Mouse (Mus musculus) CH12.LX (cell line): ENCODE results near the gene Ccdc88b. TPM values are rescaled to one million over a fixed set of nuclear protein-coding genes. Genes with fewer than 3 reads are reported as not detected.

Source experiments
- DNase-seq: peaks from one replicate; pipeline ENCODE4 v3.0.0-alpha.2; 2013; ENCODE audit errors: extremely low read depth
- H3K27ac ChIP-seq: 2 replicates; pipeline ENCODE4 v1.5.1; 2012; ENCODE audit warnings: low read depth, mild to moderate bottlenecking, control low read depth, moderate library complexity; ENCODE audit not compliant: insufficient read depth
- H3K27me3 ChIP-seq: replicated peaks from 2 replicates; pipeline ENCODE3; 2012; ENCODE audit warnings: inconsistent platforms
- H3K36me3 ChIP-seq, 2 experiments: replicated peaks in 1 of 2; 2 replicates each; pipeline versions ENCODE3 to v1.6.1; 2012; ENCODE audit warnings: inconsistent platforms in 1 of 2, low read length in 1 of 2, mild to moderate bottlenecking in 1 of 2, mixed read lengths in 1 of 2, moderate library complexity in 1 of 2; ENCODE audit not compliant: control insufficient read depth in 1 of 2, insufficient read depth in 1 of 2
- H3K4me1 ChIP-seq, 2 experiments: 2 replicates each; pipeline ENCODE4 v1.6.1; 2012; ENCODE audit warnings: inconsistent platforms in 1 of 2, moderate library complexity in 1 of 2; ENCODE audit not compliant: insufficient read depth in 2 of 2, control insufficient read depth in 1 of 2
- H3K4me2 ChIP-seq: 2 replicates; pipeline ENCODE4 v1.6.1; 2012; ENCODE audit warnings: low read depth, mild to moderate bottlenecking, control low read depth; ENCODE audit not compliant: poor library complexity, insufficient read depth, severe bottlenecking
- H3K4me3 ChIP-seq, 3 experiments: fragments of 150-350 bp in 1 of 3; sonication (generic) in 1 of 3; replicated peaks in 1 of 3; 2 replicates each; pipeline versions ENCODE3 to v1.5.1; 2011 to 2012; ENCODE audit warnings: low read depth in 2 of 3, low read length in 2 of 3, mild to moderate bottlenecking in 2 of 3, moderate library complexity in 2 of 3, control low read depth in 1 of 3, improper control_type of control experiment in 1 of 3, inconsistent platforms in 1 of 3, mixed read lengths in 1 of 3; ENCODE audit not compliant: poor library complexity in 1 of 3
- H3K79me2 ChIP-seq: replicated peaks from 2 replicates; pipeline ENCODE4 v1.6.1; 2012; ENCODE audit warnings: mild to moderate bottlenecking, moderate library complexity; ENCODE audit not compliant: control insufficient read depth, poor library complexity, insufficient read depth, severe bottlenecking; ENCODE audit errors: extremely low read depth
- H3K9ac ChIP-seq: 2 replicates; pipeline ENCODE4 v1.6.1; 2012; ENCODE audit warnings: low read depth, mild to moderate bottlenecking, control low read depth, moderate library complexity; ENCODE audit not compliant: insufficient read depth
- H3K9me3 ChIP-seq: replicated peaks from 2 replicates; pipeline ENCODE3; 2012; ENCODE audit warnings: low read length, inconsistent platforms, mixed read lengths
- BHLHE40 ChIP-seq: IDR thresholded peaks from 2 replicates; pipeline ENCODE4 v1.6.1; 2011; ENCODE audit warnings: mild to moderate bottlenecking, low read depth, low read length, improper control_type of control experiment
- CHD1 ChIP-seq: IDR thresholded peaks from 2 replicates; pipeline ENCODE4 v1.6.1; 2012; ENCODE audit warnings: low read depth, low read length, improper control_type of control experiment, inconsistent platforms
- CHD2 ChIP-seq: IDR thresholded peaks from 2 replicates; pipeline ENCODE4 v1.6.1; 2011; ENCODE audit warnings: low read length, improper control_type of control experiment
- CTCF ChIP-seq, 2 experiments: IDR thresholded peaks in 1 of 2; conservative IDR thresholded peaks in 1 of 2; 2 replicates each; pipeline ENCODE4 v1.5.1; 2011 to 2012; ENCODE audit warnings: low read depth in 2 of 2, low read length in 2 of 2, improper control_type of control experiment in 1 of 2, inconsistent platforms in 1 of 2, mild to moderate bottlenecking in 1 of 2, moderate library complexity in 1 of 2
- ELF1 ChIP-seq: IDR thresholded peaks from 2 replicates; pipeline ENCODE4 v1.6.1; 2014; ENCODE audit warnings: low read depth, mild to moderate bottlenecking, inconsistent platforms, low read length, improper control_type of control experiment
- EP300 ChIP-seq: IDR thresholded peaks from 2 replicates; pipeline ENCODE4 v1.6.1; 2011; ENCODE audit warnings: low read length, improper control_type of control experiment
- ETS1 ChIP-seq: conservative IDR thresholded peaks from 2 replicates; pipeline ENCODE4 v1.6.1; 2012; ENCODE audit warnings: low read depth, mild to moderate bottlenecking, inconsistent platforms, low read length, improper control_type of control experiment, moderate library complexity
- HCFC1 ChIP-seq: IDR thresholded peaks from 2 replicates; pipeline ENCODE4 v1.6.1; 2012; ENCODE audit warnings: low read depth, mild to moderate bottlenecking, inconsistent platforms, low read length, improper control_type of control experiment
- IRF4 ChIP-seq: IDR thresholded peaks from 2 replicates; pipeline ENCODE4 v1.6.1; 2014; ENCODE audit warnings: low read depth, mild to moderate bottlenecking, inconsistent platforms, low read length, improper control_type of control experiment
- JUN ChIP-seq: IDR thresholded peaks from 2 replicates; pipeline ENCODE4 v1.6.1; 2011; ENCODE audit warnings: low read depth, mild to moderate bottlenecking, low read length, improper control_type of control experiment, moderate library complexity; ENCODE audit not compliant: insufficient read depth
- KAT2A ChIP-seq: IDR thresholded peaks from 2 replicates; pipeline ENCODE4 v1.6.1; 2012; ENCODE audit warnings: low read length, improper control_type of control experiment, inconsistent platforms; ENCODE audit not compliant: insufficient replicate concordance
- MAFK ChIP-seq: IDR thresholded peaks from 2 replicates; pipeline ENCODE4 v1.6.1; 2011; ENCODE audit warnings: low read length, improper control_type of control experiment; ENCODE audit not compliant: insufficient replicate concordance
- MAX ChIP-seq: IDR thresholded peaks from 2 replicates; pipeline ENCODE4 v1.6.1; 2011; ENCODE audit warnings: low read length, improper control_type of control experiment
- MAZ ChIP-seq: IDR thresholded peaks from 2 replicates; pipeline ENCODE4 v1.6.1; 2012; ENCODE audit warnings: low read depth, mild to moderate bottlenecking, inconsistent platforms, low read length, improper control_type of control experiment, moderate library complexity
- MEF2A ChIP-seq: IDR thresholded peaks from 2 replicates; pipeline ENCODE4 v1.6.1; 2014; ENCODE audit warnings: low read depth, mild to moderate bottlenecking, inconsistent platforms, low read length, improper control_type of control experiment, borderline replicate concordance
- MXI1 ChIP-seq: IDR thresholded peaks from 2 replicates; pipeline ENCODE4 v1.6.1; 2011; ENCODE audit warnings: mild to moderate bottlenecking, low read depth, low read length, improper control_type of control experiment
- NRF1 ChIP-seq: IDR thresholded peaks from 2 replicates; pipeline ENCODE4 v1.6.1; 2014; ENCODE audit warnings: low read depth, mild to moderate bottlenecking, inconsistent platforms, low read length, improper control_type of control experiment, moderate library complexity
- PAX5 ChIP-seq: IDR thresholded peaks from 2 replicates; pipeline ENCODE4 v1.6.1; 2012; ENCODE audit warnings: low read length, inconsistent platforms, mixed read lengths
- POLR2A ChIP-seq: IDR thresholded peaks from 2 replicates; pipeline ENCODE4 v1.6.1; 2011; ENCODE audit warnings: low read depth, mild to moderate bottlenecking, improper control_type of control experiment, low read length
- POLR2AphosphoS2 ChIP-seq: IDR thresholded peaks from 2 replicates; pipeline ENCODE4 v1.6.1; 2011; ENCODE audit warnings: low read depth, low read length, improper control_type of control experiment
- RAD21 ChIP-seq: IDR thresholded peaks from 2 replicates; pipeline ENCODE4 v1.6.1; 2011; ENCODE audit warnings: low read depth, mild to moderate bottlenecking, low read length, improper control_type of control experiment, moderate library complexity
- RCOR1 ChIP-seq: conservative IDR thresholded peaks from 2 replicates; pipeline ENCODE4 v1.6.1; 2012; ENCODE audit warnings: low read depth, mild to moderate bottlenecking, inconsistent platforms, low read length, improper control_type of control experiment
- SIN3A ChIP-seq: IDR thresholded peaks from 2 replicates; pipeline ENCODE4 v1.6.1; 2012; ENCODE audit warnings: low read length, improper control_type of control experiment, inconsistent platforms
- SMC3 ChIP-seq: IDR thresholded peaks from 2 replicates; pipeline ENCODE4 v1.6.1; 2011; ENCODE audit warnings: low read depth, low read length, improper control_type of control experiment
- TBP ChIP-seq: conservative IDR thresholded peaks from 2 replicates; pipeline ENCODE4 v1.6.1; 2011; ENCODE audit warnings: low read depth, low read length, improper control_type of control experiment
- TCF12 ChIP-seq: IDR thresholded peaks from 2 replicates; pipeline ENCODE4 v1.6.1; 2014; ENCODE audit warnings: low read depth, mild to moderate bottlenecking, inconsistent platforms, low read length, improper control_type of control experiment
- USF1 ChIP-seq: IDR thresholded peaks from 2 replicates; pipeline ENCODE4 v1.6.1; 2014; ENCODE audit warnings: low read depth, mild to moderate bottlenecking, inconsistent platforms, low read length, improper control_type of control experiment
- USF2 ChIP-seq: conservative IDR thresholded peaks from 2 replicates; pipeline ENCODE4 v1.6.1; 2011; ENCODE audit warnings: low read depth, low read length, improper control_type of control experiment
- ZKSCAN1 ChIP-seq: IDR thresholded peaks from 2 replicates; pipeline ENCODE4 v1.6.1; 2012; ENCODE audit warnings: low read depth, inconsistent platforms, low read length, improper control_type of control experiment, borderline replicate concordance
- ZMIZ1 ChIP-seq: IDR thresholded peaks from 2 replicates; pipeline ENCODE4 v1.6.1; 2012; ENCODE audit warnings: low read depth, mild to moderate bottlenecking, inconsistent platforms, low read length, improper control_type of control experiment
- ZNF384 ChIP-seq: IDR thresholded peaks from 2 replicates; pipeline ENCODE4 v1.6.1; 2012; ENCODE audit warnings: low read depth, low read length, improper control_type of control experiment, inconsistent platforms
- dilution Hi-C: fragments of 300-500 bp; cut with MboI; formaldehyde crosslinking; loops from 2 replicates; pipeline ENCODE4 v1.14.3; 2020; ENCODE audit warnings: low sequenced_read_pairs; ENCODE audit not compliant: extremely low pct_unique_long_range_greater_than_20kb, extremely low pct_ligation_motif_present
- in situ Hi-C: fragments of 300-500 bp; cut with MboI; formaldehyde crosslinking; loops from 3 replicates; pipeline ENCODE4 v1.14.3; 2019; ENCODE audit warnings: low sequenced_read_pairs, low pct_ligation_motif_present, low pct_unique_long_range_greater_than_20kb, mixed read lengths
- polyA plus RNA-seq: library from polyadenylated mRNA; unstranded; fragments of >175 nt; gene quantifications from 2 replicates; pipeline ENCODE4 v1.2.1, GENCODE M21; 2012; ENCODE audit warnings: low read depth; ENCODE audit not compliant: insufficient read length
- total RNA-seq, 2 experiments: library from RNA; depleted of rRNA; stranded (reverse); fragments of 300-350 nt in 1 of 2; fragments of >200 nt in 1 of 2; gene quantifications; 2 replicates each; pipeline ENCODE4 v1.2.3; 2012 to 2014

Ccdc88b gene
- total and polyA plus RNA-seq, 3 experiments, result 20.5 to 76.4 (median 53.0) TPM

GRCm38 (mm10) chr19:6872701-6873100, 14.7 kb upstream of the Ccdc88b start:
- Histone ChIP-seq H3K9ac (no peak overlapping the region), H3K79me2 (no peaks in the 10 kb centered on the region), H3K4me1 (peaks cover 8 to 37% of the 10 kb centered on the region in 2 experiments), H3K9me3 (peaks cover 4% of the 10 kb centered on the region), H3K27me3 (no peaks in the 10 kb centered on the region), H3K4me2 (no peak overlapping the region), H3K4me3 (no peak overlapping the region), H3K27ac (no peak overlapping the region), H3K36me3 (no peaks in the 10 kb centered on the region)
- DNase-seq, result no peak
- in situ Hi-C loops, result loop anchor here (5.0 kb wide), 1 partner anchor 50 kb away; the partner anchor contains the start of gene Esrra
- TF ChIP-seq PAX5 (no peak), CHD1 (no peak), MXI1 (no peak), ZKSCAN1 (no peak), MAZ (no peak), TCF12 (no peak), ETS1 (no peak), KAT2A (no peak), ELF1 (no peak), CTCF (conservative IDR thresholded peaks at IDR 0.05 in 1 of 2, IDR thresholded peaks at IDR 0.05 in 1 of 2; ENCODE audit: low read depth in 2 of 2, low read length in 2 of 2) (no peak), TBP (no peak), SIN3A (no peak), HCFC1 (no peak), BHLHE40 (no peak), ZMIZ1 (no peak), JUN (no peak), POLR2A (no peak), POLR2AphosphoS2 (no peak), NRF1 (no peak)
- dilution Hi-C loops, result no loop called here

- H3K4me3 ChIP-seq, result peak overlapping the region in 1 of 3 experiments; percentile 18
- in situ Hi-C loops, result loop anchor here (5.0 kb wide), 1 partner anchor 51 kb away; the partner anchor contains the start of gene Esrra
- H3K27ac ChIP-seq, result 0 out of 2 replicates have a peak overlapping the region, but pooled peaks have one; percentile 4
- TF ChIP-seq SMC3 (peak; percentile 65), ZMIZ1 (no peak), MAFK (no peak), ZNF384 (no peak), IRF4 (no peak), TCF12 (peak; percentile 40; the same call in 1 of the 2 replicates), EP300 (0 out of 2 replicates have a peak, but pooled peaks have one; percentile 26), USF1 (no peak), SIN3A (peak; percentile 72), USF2 (no peak), RAD21 (peak; percentile 69), TBP (0 out of 2 replicates have a peak, but pooled peaks have one; percentile 48), PAX5 (no peak), MAX (no peak), CHD2 (no peak), ETS1 (peak; percentile 37; the same call in 1 of the 2 replicates), HCFC1 (no peak), RCOR1 (0 out of 2 replicates have a peak, but pooled peaks have one; percentile 32), MEF2A (no peak)
These were observed 13.7 kb upstream of the Ccdc88b start for GRCm38 (mm10) chr19:6871574-6872271.

More at GRCm38 (mm10) chr19:6871574-6872271, 13.7 kb upstream of the Ccdc88b start:
- dilution Hi-C loops, result no loop called here
- Histone ChIP-seq H3K79me2 (no peaks in the 10 kb centered on the region), H3K27me3 (no peaks in the 10 kb centered on the region), H3K36me3 (peaks cover 0 to 2% of the 10 kb centered on the region in 2 experiments), H3K4me2 (peak overlapping the region; percentile 53), H3K4me1 (peaks cover 8 to 37% of the 10 kb centered on the region in 2 experiments), H3K9me3 (peaks cover 2% of the 10 kb centered on the region), H3K9ac (no peak overlapping the region)
- peak; percentile 76 for DNase-seq
